Mouse (Mus musculus) small intestine, adult 2 months (tissue): ENCODE measurements around the gene Adrb1.

Experiments used
- CTCF ChIP-seq: fragments of 200-500 bp; IDR thresholded peaks from 2 replicates; pipeline ENCODE4 v1.5.1; 2012; ENCODE audit warnings: low read depth, mild to moderate bottlenecking, control low read depth, inconsistent platforms, low read length, moderate library complexity, mixed read lengths; ENCODE audit not compliant: insufficient replicate concordance, insufficient read length; ENCODE audit errors: extremely low read depth
- POLR2A ChIP-seq: fragments of 200-500 bp; IDR thresholded peaks from 2 replicates; pipeline ENCODE4 v1.6.1; 2012; ENCODE audit warnings: low read depth, mild to moderate bottlenecking, control low read depth, inconsistent platforms, low read length, moderate library complexity

DNA sequence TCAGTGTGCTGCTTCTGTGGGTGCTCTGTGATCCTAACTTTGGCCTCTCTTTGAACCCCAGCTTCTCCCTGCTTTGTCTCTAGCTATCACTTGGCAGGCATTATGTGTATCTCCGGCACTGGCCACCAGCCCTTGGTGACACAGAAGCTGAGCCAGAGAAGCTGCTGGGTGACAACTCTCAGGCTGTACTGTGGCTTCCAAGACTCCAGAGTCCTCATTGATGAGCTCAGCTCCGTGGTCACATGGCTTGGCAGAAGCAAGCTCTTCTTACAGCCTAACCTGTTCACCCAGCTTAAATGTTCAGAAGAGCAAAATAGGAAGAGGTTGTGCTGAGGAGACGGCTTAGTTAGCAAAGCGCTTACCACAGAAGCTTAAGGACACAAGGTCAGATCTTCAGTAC, 45.5 kb upstream of the Adrb1 start:
- no peak for TF ChIP-seq CTCF
- no peak for TF ChIP-seq POLR2A
